Mouse (Mus musculus) liver, embryonic 14.5 days (tissue): Measurements from ENCODE around the gene Prss45. TPM values are rescaled to one million over a fixed set of nuclear protein-coding genes. Genes with fewer than 3 reads are reported as not detected.

ENCODE experiments used
- ATAC-seq: fragments of 200-750 bp; cut with Nextera tagmentation; 2 replicates; pipeline ENCODE4 v1.8.0; 2017; ENCODE audit warnings: moderate number of reproducible peaks, mild to moderate bottlenecking, moderate library complexity; ENCODE audit not compliant: insufficient read depth
- DNase-seq, 3 experiments: peaks; one replicate each; pipeline ENCODE4 v3.0.0-alpha.2; 2012 to 2013; ENCODE audit warnings: low read depth in 3 of 3, low spot score in 3 of 3
- H3K27ac ChIP-seq: fragments of 300-500 bp; sonication (generic); 2 replicates; pipeline ENCODE4 v1.5.1; 2014; ENCODE audit warnings: moderate library complexity, mild to moderate bottlenecking, control low read depth, inconsistent platforms
- H3K27me3 ChIP-seq: fragments of 300-500 bp; sonication (generic); 2 replicates; pipeline ENCODE4 v1.6.1; 2014; ENCODE audit warnings: mild to moderate bottlenecking, low read length, moderate library complexity; ENCODE audit not compliant: control insufficient read depth, insufficient read depth
- H3K36me3 ChIP-seq: fragments of 300-500 bp; sonication (generic); replicated peaks from 2 replicates; pipeline ENCODE4 v1.6.1; 2014; ENCODE audit warnings: low read depth; ENCODE audit not compliant: control insufficient read depth, insufficient read depth
- H3K4me1 ChIP-seq, 2 experiments: fragments of 200-500 bp in 1 of 2; fragments of 300-500 bp in 1 of 2; sonication (generic) in 1 of 2; replicated peaks; 2 replicates each; pipeline ENCODE4 v1.6.1; 2012 to 2014; ENCODE audit warnings: antibody characterized with exemption in 1 of 2, inconsistent platforms in 1 of 2, low read length in 1 of 2; ENCODE audit not compliant: control insufficient read depth in 2 of 2, insufficient read depth in 2 of 2
- H3K4me2 ChIP-seq: fragments of 300-500 bp; sonication (generic); 2 replicates; pipeline ENCODE4 v1.6.1; 2014; ENCODE audit warnings: low read depth, mild to moderate bottlenecking, control low read depth, moderate library complexity
- H3K4me3 ChIP-seq, 2 experiments: fragments of 200-500 bp in 1 of 2; fragments of 300-500 bp in 1 of 2; sonication (generic) in 1 of 2; 2 replicates each; pipeline ENCODE4 v1.5.1; 2012 to 2014; ENCODE audit warnings: low read depth in 2 of 2, low read length in 2 of 2, mild to moderate bottlenecking in 2 of 2, control low read depth in 1 of 2, inconsistent platforms in 1 of 2, moderate library complexity in 1 of 2; ENCODE audit not compliant: insufficient read depth in 1 of 2
- H3K9ac ChIP-seq: fragments of 300-500 bp; sonication (generic); replicated peaks from 2 replicates; pipeline ENCODE4 v1.6.1; 2014; ENCODE audit warnings: mild to moderate bottlenecking, control low read depth, moderate library complexity
- H3K9me3 ChIP-seq: fragments of 300-500 bp; sonication (generic); 2 replicates; pipeline ENCODE4 v1.6.1; 2016; ENCODE audit warnings: low read length, mixed read lengths; ENCODE audit not compliant: control insufficient read depth
- CTCF ChIP-seq: IDR thresholded peaks from 2 replicates; pipeline ENCODE4 v1.5.1; 2016; ENCODE audit warnings: antibody characterized with exemption, low read depth, control low read depth
- EP300 ChIP-seq: IDR thresholded peaks from 2 replicates; pipeline ENCODE4 v1.6.1; 2016; ENCODE audit warnings: antibody characterized with exemption, low read depth
- WGBS: fragments of 180-500 bp; shearing (Covaris S2); extraction: QIAGEN DNeasy Blood & Tissue Kit; methylation state at CpG from one replicate; pipeline ENCODE4 v1.1.7; 2014; ENCODE audit not compliant: insufficient replicate concordance; 5-methylcytosine and 5-hydroxymethylcytosine counted together
- polyA plus RNA-seq, 2 experiments: library from polyadenylated mRNA; depleted of rRNA in 1 of 2; stranded (reverse) in 1 of 2; unstranded in 1 of 2; fragments of >200 nt; fragmentation: Nextera tagmentation in 1 of 2; extraction: Ambion mirVana in 1 of 2; gene quantifications; 2 replicates each; pipeline versions ENCODE4 v1.2.1 to v1.2.3; 2012 to 2014

Gene Prss45
- polyA plus RNA-seq, 2 experiments: not detected

DNA sequence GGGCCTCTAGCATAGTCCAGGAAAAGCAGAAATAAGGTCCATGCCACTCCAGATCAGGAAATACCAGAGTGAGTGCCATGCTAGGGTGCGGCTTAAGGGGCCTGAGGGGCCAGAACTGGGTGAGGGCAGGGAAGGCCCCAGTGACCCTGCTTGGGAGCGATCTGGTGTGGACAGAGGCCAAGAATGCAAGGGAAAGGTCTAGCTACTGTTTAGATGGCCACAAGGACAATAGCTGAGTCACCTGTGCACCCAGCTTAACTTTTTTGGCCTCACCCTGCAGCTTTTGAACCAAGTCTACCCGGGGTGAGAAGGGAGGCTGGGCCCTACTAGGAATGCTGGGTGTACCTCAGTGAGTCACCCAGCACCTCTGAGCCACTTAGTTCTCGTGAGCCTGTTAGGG is 46.4 kb downstream of the Prss45 start:
- peaks cover 22% of the 10 kb centered on the region for H3K27me3 ChIP-seq
- DNase-seq (no peak), ATAC-seq (no peak)
- H3K9ac ChIP-seq: no peak overlapping the region
- H3K27ac ChIP-seq: no peak overlapping the region
- TF ChIP-seq EP300 (no peak), CTCF (no peak)
- H3K9me3 ChIP-seq: no peaks in the 10 kb centered on the region
- 47% methylated on average over 4 of the region's 4 CpGs for WGBS
- H3K4me3 ChIP-seq: peak overlapping the region; percentile 49 to 53; a peak in 3 of 4 replicates
- H3K4me1 ChIP-seq: peaks cover 0 to 5% of the 10 kb centered on the region in 2 experiments; a peak in 1 of 4 replicates
- no peaks in the 10 kb centered on the region for H3K36me3 ChIP-seq
- H3K4me2 ChIP-seq: peak overlapping the region; percentile 55

GRCm38 (mm10) chr9:110881953-110882352 is 47.6 kb downstream of the Prss45 start:
- Histone ChIP-seq H3K9ac (no peak overlapping the region), H3K36me3 (no peaks in the 10 kb centered on the region), H3K4me3 (no peak overlapping the region), H3K9me3 (no peaks in the 10 kb centered on the region), H3K4me2 (no peak overlapping the region), H3K4me1 (peaks cover 0 to 5% of the 10 kb centered on the region in 2 experiments; a peak in 1 of 4 replicates), H3K27me3 (peaks cover 22% of the 10 kb centered on the region), H3K27ac (no peak overlapping the region)
- DNase-seq (no peak), ATAC-seq (no peak)
- 49% methylated on average over 7 of the region's 7 CpGs for WGBS
- TF ChIP-seq CTCF (no peak), EP300 (no peak)

- H3K9me3 ChIP-seq: no peaks in the 10 kb centered on the region
- WGBS: 41% methylated on average over 9 of the region's 9 CpGs
- no peak overlapping the region for H3K4me3 ChIP-seq
- no peak overlapping the region for H3K9ac ChIP-seq
- H3K4me2 ChIP-seq: no peak overlapping the region
- H3K36me3 ChIP-seq: no peaks in the 10 kb centered on the region
- peaks cover 0 to 3% of the 10 kb centered on the region in 2 experiments; a peak in 1 of 4 replicates for H3K4me1 ChIP-seq
- ATAC-seq: no peak
- H3K27me3 ChIP-seq: no peaks in the 10 kb centered on the region
- TF ChIP-seq CTCF (no peak), EP300 (no peak)
- no peak overlapping the region for H3K27ac ChIP-seq
- no peak for DNase-seq
Measured at GRCm38 (mm10) chr9:110887388-110888303, 53.3 kb downstream of the Prss45 start.

- H3K36me3 ChIP-seq: no peaks in the 10 kb centered on the region
- 72% methylated on average over 14 of the region's 14 CpGs for WGBS
- H3K27ac ChIP-seq: no peak overlapping the region
- no peak for DNase-seq
- no peaks in the 10 kb centered on the region for H3K27me3 ChIP-seq
- TF ChIP-seq CTCF (no peak), EP300 (no peak)
- peaks cover 0 to 3% of the 10 kb centered on the region in 2 experiments; a peak in 1 of 4 replicates for H3K4me1 ChIP-seq
- no peak overlapping the region for H3K9ac ChIP-seq
- H3K4me2 ChIP-seq: no peak overlapping the region
- H3K9me3 ChIP-seq: no peaks in the 10 kb centered on the region
- ATAC-seq: no peak
- H3K4me3 ChIP-seq: no peak overlapping the region
Measured at GRCm38 (mm10) chr9:110888935-110889334, 54.5 kb downstream of the Prss45 start.
